Mouse (Mus musculus): ENCODE results near the gene F5. TPM values are rescaled to one million over a fixed set of nuclear protein-coding genes. Genes with fewer than 3 reads are reported as not detected.

F5 gene
- polyA plus RNA-seq, 1 experiment, result 0.78 TPM

GRCm38 (mm10) chr1:164134101-164134500 lies 17.5 kb upstream of the F5 start:
- Histone ChIP-seq H3K27ac (ENCODE audit: control insufficient read depth, insufficient read depth, low read length) (no peak overlapping the region), H3K4me1 (replicated peaks; ENCODE audit: control insufficient read depth, insufficient read depth, low read length) (peaks cover 22% of the 10 kb centered on the region)
- 86% methylated on average over 6 of the region's 6 CpGs for WGBS

GRCm38 (mm10) chr1:164135360-164135759 lies 16.3 kb upstream of the F5 start:
- 5% methylated on average over 5 of the region's 5 CpGs for WGBS

More at GRCm38 (mm10) chr1:164134101-164134500, 17.5 kb upstream of the F5 start:
- Histone ChIP-seq H3K4me3 (ENCODE audit: control insufficient read depth, insufficient read depth, low read length) (no peak overlapping the region), H3K36me3 (ENCODE audit: control insufficient read depth, insufficient read depth, low read length) (no peaks in the 10 kb centered on the region), H3K27me3 (ENCODE audit: control insufficient read depth, insufficient read depth, low read length) (no peaks in the 10 kb centered on the region)
- TF ChIP-seq POLR2A (IDR thresholded peaks at IDR 0.05; ENCODE audit: control insufficient read depth, extremely low read depth, insufficient read depth, low read length, poor library complexity), result no peak
- no peak for TF ChIP-seq CTCF (IDR thresholded peaks at IDR 0.05; ENCODE audit: borderline replicate concordance, control insufficient read depth, extremely low read depth, insufficient read depth, low read length, poor library complexity)
- no peak for DNase-seq

GRCm38 (mm10) chr1:164135960-164136359 lies 15.7 kb upstream of the F5 start:
- Histone ChIP-seq H3K4me1 (replicated peaks; ENCODE audit: control insufficient read depth, insufficient read depth, low read length) (peaks cover 22% of the 10 kb centered on the region), H3K36me3 (ENCODE audit: control insufficient read depth, insufficient read depth, low read length) (no peaks in the 10 kb centered on the region), H3K4me3 (ENCODE audit: control insufficient read depth, insufficient read depth, low read length) (no peak overlapping the region), H3K27ac (ENCODE audit: control insufficient read depth, insufficient read depth, low read length) (no peak overlapping the region; the same call in 1 of the 2 replicates), H3K27me3 (ENCODE audit: control insufficient read depth, insufficient read depth, low read length) (no peaks in the 10 kb centered on the region)
- WGBS, result 7% methylated on average over 11 of the region's 11 CpGs
- peak; percentile 35 for DNase-seq
- TF ChIP-seq CTCF (IDR thresholded peaks at IDR 0.05; ENCODE audit: borderline replicate concordance, control insufficient read depth, extremely low read depth, insufficient read depth, low read length, poor library complexity) (no peak), POLR2A (IDR thresholded peaks at IDR 0.05; ENCODE audit: control insufficient read depth, extremely low read depth, insufficient read depth, low read length, poor library complexity) (no peak)

More at GRCm38 (mm10) chr1:164135360-164135759, 16.3 kb upstream of the F5 start:
- DNase-seq, result peak; percentile 42
- Histone ChIP-seq H3K36me3 (ENCODE audit: control insufficient read depth, insufficient read depth, low read length) (no peaks in the 10 kb centered on the region), H3K27ac (ENCODE audit: control insufficient read depth, insufficient read depth, low read length) (peak overlapping the region; percentile 46), H3K4me1 (replicated peaks; ENCODE audit: control insufficient read depth, insufficient read depth, low read length) (peaks cover 22% of the 10 kb centered on the region), H3K27me3 (ENCODE audit: control insufficient read depth, insufficient read depth, low read length) (no peaks in the 10 kb centered on the region), H3K4me3 (ENCODE audit: control insufficient read depth, insufficient read depth, low read length) (no peak overlapping the region)
- TF ChIP-seq POLR2A (IDR thresholded peaks at IDR 0.05; ENCODE audit: control insufficient read depth, extremely low read depth, insufficient read depth, low read length, poor library complexity) (no peak), CTCF (IDR thresholded peaks at IDR 0.05; ENCODE audit: borderline replicate concordance, control insufficient read depth, extremely low read depth, insufficient read depth, low read length, poor library complexity) (no peak)

- no peak for DNase-seq
Measured at GRCm38 (mm10) chr1:164136636-164137035, 15.0 kb upstream of the F5 start.

GRCm38 (mm10) chr1:164138365-164139130 lies 13.1 kb upstream of the F5 start:
- WGBS, result under 1% methylated on average over 5 of the region's 5 CpGs
- Histone ChIP-seq H3K4me3 (ENCODE audit: control insufficient read depth, insufficient read depth, low read length) (no peak overlapping the region), H3K27ac (ENCODE audit: control insufficient read depth, insufficient read depth, low read length) (no peak overlapping the region), H3K4me1 (replicated peaks; ENCODE audit: control insufficient read depth, insufficient read depth, low read length) (peaks cover 22% of the 10 kb centered on the region), H3K36me3 (ENCODE audit: control insufficient read depth, insufficient read depth, low read length) (no peaks in the 10 kb centered on the region), H3K27me3 (ENCODE audit: control insufficient read depth, insufficient read depth, low read length) (no peaks in the 10 kb centered on the region)
- peak; percentile 88 for DNase-seq
- TF ChIP-seq POLR2A (IDR thresholded peaks at IDR 0.05; ENCODE audit: control insufficient read depth, extremely low read depth, insufficient read depth, low read length, poor library complexity) (no peak), CTCF (IDR thresholded peaks at IDR 0.05; ENCODE audit: borderline replicate concordance, control insufficient read depth, extremely low read depth, insufficient read depth, low read length, poor library complexity) (peak; percentile 80; the same call in 1 of the 2 replicates)

More at GRCm38 (mm10) chr1:164136636-164137035, 15.0 kb upstream of the F5 start:
- no peak overlapping the region for H3K27ac ChIP-seq (ENCODE audit: control insufficient read depth, insufficient read depth, low read length)
- TF ChIP-seq CTCF (IDR thresholded peaks at IDR 0.05; ENCODE audit: borderline replicate concordance, control insufficient read depth, extremely low read depth, insufficient read depth, low read length, poor library complexity), result no peak
- H3K27me3 ChIP-seq (ENCODE audit: control insufficient read depth, insufficient read depth, low read length), result no peaks in the 10 kb centered on the region
- H3K4me3 ChIP-seq (ENCODE audit: control insufficient read depth, insufficient read depth, low read length), result no peak overlapping the region
- 67% methylated on average over 6 of the region's 6 CpGs for WGBS
- no peaks in the 10 kb centered on the region for H3K36me3 ChIP-seq (ENCODE audit: control insufficient read depth, insufficient read depth, low read length)
- H3K4me1 ChIP-seq (replicated peaks; ENCODE audit: control insufficient read depth, insufficient read depth, low read length), result peaks cover 22% of the 10 kb centered on the region

- no peaks in the 10 kb centered on the region for H3K27me3 ChIP-seq (ENCODE audit: control insufficient read depth, insufficient read depth, low read length)
- DNase-seq, result no peak
- 72% methylated on average over 4 of the region's 4 CpGs for WGBS
- no peaks in the 10 kb centered on the region for H3K36me3 ChIP-seq (ENCODE audit: control insufficient read depth, insufficient read depth, low read length)
- no peak for TF ChIP-seq CTCF (IDR thresholded peaks at IDR 0.05; ENCODE audit: borderline replicate concordance, control insufficient read depth, extremely low read depth, insufficient read depth, low read length, poor library complexity)
- no peak overlapping the region for H3K4me3 ChIP-seq (ENCODE audit: control insufficient read depth, insufficient read depth, low read length)
- H3K27ac ChIP-seq (ENCODE audit: control insufficient read depth, insufficient read depth, low read length), result no peak overlapping the region
- peaks cover 22% of the 10 kb centered on the region for H3K4me1 ChIP-seq (replicated peaks; ENCODE audit: control insufficient read depth, insufficient read depth, low read length)
Measured at GRCm38 (mm10) chr1:164139464-164139863, 12.2 kb upstream of the F5 start.

Data from thymus, adult 2 months (tissue).